Comparison of ENCODE assay signal across 8 mouse cellular contexts in genomic region chr2:155517455-155518423, GRCm38 (mm10). TPM values are rescaled to one million over a fixed set of nuclear protein-coding genes. Genes with fewer than 3 reads are reported as not detected.
DNase-seq lines count a peak whose midpoint lies in the region; ATAC-seq and TF ChIP-seq lines count a peak whose summit lies in the region.

TSS of gene Acss2 (plus strand) at chr2:155517948.
TSS of gene Ggt7 (minus strand) at chr2:155518237.

- peaks cover 31% of the 10 kb centered on the region for H3K27me3 ChIP-seq in hindbrain, embryonic 10.5 days (ENCODE audit: insufficient read depth, poor library complexity, severe bottlenecking)
- no peaks in the 10 kb centered on the region; the same call in 1 of the 2 replicates for H3K27me3 ChIP-seq in lung, postnatal 0 days (replicated peaks; ENCODE audit: insufficient read depth, low read length)

- peak within 1 kb of the TSS; percentile 80 for H3K4me2 ChIP-seq in lung, postnatal 0 days (replicated peaks; ENCODE audit: low read depth, low read length)

- peak within 1 kb of the TSS; percentile 78 for H3K4me3 ChIP-seq in hindbrain, embryonic 10.5 days
- peak within 1 kb of the TSS; percentile 74 for H3K4me3 ChIP-seq in lung, postnatal 0 days (ENCODE audit: low read depth, low read length)

- DNase-seq in MN1 (ENCODE audit: low spot score) = peak; percentile 98
- peak; percentile 100 for DNase-seq in cerebellum, adult 9-10 months
- DNase-seq in hindbrain, embryonic 10.5 days (ENCODE audit: low spot score) = peak; percentile 99
- peak; percentile 99 for DNase-seq in layer of hippocampus, adult 9-11 months
- peak; percentile 100 for DNase-seq in lung, postnatal 0 days (ENCODE audit: low spot score)
- DNase-seq in ovary, postnatal 14 days (ENCODE audit: low spot score) = peak; percentile 96
- peak; percentile 99 for DNase-seq in thymus, postnatal 14 days

- peak within 1 kb of the TSS; percentile 87 for H3K27ac ChIP-seq in hindbrain, embryonic 10.5 days
- peak within 1 kb of the TSS; percentile 68 for H3K27ac ChIP-seq in lung, postnatal 0 days (ENCODE audit: low read length)

- peak; percentile 89 for TF ChIP-seq CTCF in lung, postnatal 0 days (IDR thresholded peaks at IDR 0.05)

- 4% methylated on average over 70 of the region's 70 CpGs for WGBS in hindbrain, embryonic 10.5 days
- WGBS in lung, postnatal 0 days = 2% methylated on average over 69 of the region's 70 CpGs

- peaks cover 37% of the 10 kb centered on the region for H3K4me1 ChIP-seq in hindbrain, embryonic 10.5 days (replicated peaks)
- H3K4me1 ChIP-seq in lung, postnatal 0 days (ENCODE audit: insufficient read depth, low read depth, low read length) = peaks cover 5% of the 10 kb centered on the region; the same call in 1 of the 2 replicates

- no peaks in the 10 kb centered on the region for H3K36me3 ChIP-seq in hindbrain, embryonic 10.5 days
- H3K36me3 ChIP-seq in lung, postnatal 0 days (ENCODE audit: insufficient read depth, low read length) = no peaks in the 10 kb centered on the region

- H3K9me3 ChIP-seq in hindbrain, embryonic 10.5 days = no peaks in the 10 kb centered on the region
- H3K9me3 ChIP-seq in lung, postnatal 0 days (ENCODE audit: low read length) = no peaks in the 10 kb centered on the region

- H3K9ac ChIP-seq in lung, postnatal 0 days (replicated peaks; ENCODE audit: low read depth) = peak within 1 kb of the TSS; percentile 39

- TF ChIP-seq EP300 in lung, postnatal 0 days (IDR thresholded peaks at IDR 0.05) = no peak

- ATAC-seq in frontal cortex, adult (ENCODE audit: low TSS enrichment) = peak; percentile 82
- ATAC-seq in lung, postnatal 0 days = peak; percentile 99

RNA-seq across cellular contexts. Expression of gene Acss2, which starts in this region (rescaled TPM):
- polyA plus RNA-seq in hindbrain, embryonic 10.5 days (2016; fragmentation: Nextera tagmentation; extraction: Ambion mirVana) = 15.6 and 19.7 TPM in 2 replicates
- polyA plus RNA-seq in lung, postnatal 0 days (2015; fragmentation: Nextera tagmentation; extraction: Ambion mirVana) = 15.0 and 16.8 TPM in 2 replicates

RNA-seq across cellular contexts. Expression of gene Ggt7, which starts in this region (rescaled TPM):
- polyA plus RNA-seq in hindbrain, embryonic 10.5 days (2016; fragmentation: Nextera tagmentation; extraction: Ambion mirVana) = 16.6 and 33.1 TPM in 2 replicates
- polyA plus RNA-seq in lung, postnatal 0 days (2015; fragmentation: Nextera tagmentation; extraction: Ambion mirVana) = 1.0 and 1.2 TPM in 2 replicates

Comparison
In these comparisons a context has a peak if more than half of its experiments do, and no peak if none do; other contexts are left out.
1. Peak in every context shown above with its lines: DNase-seq, ATAC-seq, H3K4me3 ChIP-seq and H3K27ac ChIP-seq.